Mouse (Mus musculus) megakaryocyte-erythroid progenitor cell, adult 5 weeks (primary cell): Measurements from ENCODE around the gene Khdc3. TPM values are rescaled to one million over a fixed set of nuclear protein-coding genes. Genes with fewer than 3 reads are reported as not detected.

Experiments
- polyA plus RNA-seq: library from polyadenylated mRNA; stranded (reverse); fragments of >175 nt; gene quantifications from 2 replicates; pipeline ENCODE4 v1.2.3, GENCODE M21; 2012

Khdc3 gene
- polyA plus RNA-seq: 0.37 and 0.59 TPM in 2 replicates

GRCm38 (mm10) chr9:73101536-73101935, at the start of gene Khdc3:
TSS of gene Khdc3 (plus strand) at chr9:73101836.

GRCm38 (mm10) chr9:73102181-73102580, 545 bp downstream of the Khdc3 start, which contains the start of gene Gm20509:
TSS of gene Gm20509 (plus strand) at chr9:73102470.

GRCm38 (mm10) chr9:73112919-73113906, 11.6 kb downstream of the Khdc3 start, which contains the start of gene Rsl24d1:
TSS of gene Rsl24d1 (plus strand) at chr9:73113426.

Other genes starting within 250 kb of the Khdc3 start
- gene Pygo1, start 176.2 kb upstream of the Khdc3 start, polyA plus RNA-seq: 0.01 and 0.02 TPM in 2 replicates
- gene Dyx1c1, start 143.1 kb upstream of the Khdc3 start, polyA plus RNA-seq: 0.05 and 0.23 TPM in 2 replicates
- not detected in 2 replicates for gene Gm44503, start 143.0 kb upstream of the Khdc3 start, polyA plus RNA-seq
- gene Ccpg1os, start 116.5 kb upstream of the Khdc3 start, polyA plus RNA-seq: 0.83 and 0.96 TPM in 2 replicates
- 6.0 and 8.7 TPM in 2 replicates for gene Ccpg1, start 116.4 kb upstream of the Khdc3 start, polyA plus RNA-seq
- 2.5 and 3.4 TPM in 2 replicates for gene Pigb, start 61.5 kb upstream of the Khdc3 start, polyA plus RNA-seq
- 52.5 and 71.0 TPM in 2 replicates for gene Rab27a, start 57.0 kb upstream of the Khdc3 start, polyA plus RNA-seq
- gene Gm20509, start 634 bp downstream of the Khdc3 start, polyA plus RNA-seq: 0.12 TPM in 1 of 2 replicates, not detected in the other
- gene Rsl24d1, start 11.6 kb downstream of the Khdc3 start, polyA plus RNA-seq: 19.3 and 21.7 TPM in 2 replicates